Mouse (Mus musculus): ENCODE measurements around the gene Pipox. TPM values are rescaled to one million over a fixed set of nuclear protein-coding genes. Genes with fewer than 3 reads are reported as not detected.

The Pipox gene
- 3.8 TPM for polyA plus RNA-seq (2014; fragmentation: Illumina TruSeq; extraction: RNeasy Lipid Tissue Mini Kit (QIAGEN cat#74804))

GRCm38 (mm10) chr11:77893787-77894718 lies at the start of gene Pipox:
Gene Pipox (minus strand): TSS chr11:77894096.

GRCm38 (mm10) chr11:77930751-77931540 lies 37.0 kb upstream of the Pipox start, which contains the start of gene Sez6:
Gene Sez6 (plus strand): TSS chr11:77930800.

Other genes starting within 250 kb of the Pipox start
- 114 TPM for gene Nufip2, start 207.9 kb downstream of the Pipox start, polyA plus RNA-seq (2014; fragmentation: Illumina TruSeq; extraction: RNeasy Lipid Tissue Mini Kit (QIAGEN cat#74804))
- not detected for gene Cryba1, start 168.8 kb downstream of the Pipox start, polyA plus RNA-seq (2014; fragmentation: Illumina TruSeq; extraction: RNeasy Lipid Tissue Mini Kit (QIAGEN cat#74804))
- gene Myo18a, start 130.8 kb downstream of the Pipox start, polyA plus RNA-seq (2014; fragmentation: Illumina TruSeq; extraction: RNeasy Lipid Tissue Mini Kit (QIAGEN cat#74804)): 18.5 TPM
- gene Gm10277, start 106.3 kb downstream of the Pipox start, polyA plus RNA-seq (2014; fragmentation: Illumina TruSeq; extraction: RNeasy Lipid Tissue Mini Kit (QIAGEN cat#74804)): not detected
- gene Sez6, start 36.7 kb upstream of the Pipox start, polyA plus RNA-seq (2014; fragmentation: Illumina TruSeq; extraction: RNeasy Lipid Tissue Mini Kit (QIAGEN cat#74804)): not detected
- 23.6 TPM for gene Phf12, start 88.7 kb upstream of the Pipox start, polyA plus RNA-seq (2014; fragmentation: Illumina TruSeq; extraction: RNeasy Lipid Tissue Mini Kit (QIAGEN cat#74804))
- 5.2 TPM for gene Dhrs13, start 138.2 kb upstream of the Pipox start, polyA plus RNA-seq (2014; fragmentation: Illumina TruSeq; extraction: RNeasy Lipid Tissue Mini Kit (QIAGEN cat#74804))
- 8.1 TPM for gene Flot2, start 143.8 kb upstream of the Pipox start, polyA plus RNA-seq (2014; fragmentation: Illumina TruSeq; extraction: RNeasy Lipid Tissue Mini Kit (QIAGEN cat#74804))
- 5.4 TPM for gene Eral1, start 186.3 kb upstream of the Pipox start, polyA plus RNA-seq (2014; fragmentation: Illumina TruSeq; extraction: RNeasy Lipid Tissue Mini Kit (QIAGEN cat#74804))
- gene Fam222b, start 200.6 kb upstream of the Pipox start, polyA plus RNA-seq (2014; fragmentation: Illumina TruSeq; extraction: RNeasy Lipid Tissue Mini Kit (QIAGEN cat#74804)): 16.9 TPM

Data from ovary, adult 10 weeks (tissue).